Mouse (Mus musculus): Measurements from ENCODE around the gene Prcp.

The Prcp gene

GRCm38 (mm10) chr7:92980741-92981140 lies 106.5 kb downstream of the Prcp start:
- DNase-seq: no peak

GRCm38 (mm10) chr7:92981864-92982263 lies 107.6 kb downstream of the Prcp start:
- no peak for DNase-seq

Measured in cerebellum, postnatal 36 days (tissue).